Mouse (Mus musculus): ENCODE measurements around the gene Syce1.
"Not testable (repeated sequence)": the region's sequence is repeated elsewhere in the genome, so short reads cannot be mapped to it uniquely, and the experiment has no call there.

The Syce1 gene

DNA sequence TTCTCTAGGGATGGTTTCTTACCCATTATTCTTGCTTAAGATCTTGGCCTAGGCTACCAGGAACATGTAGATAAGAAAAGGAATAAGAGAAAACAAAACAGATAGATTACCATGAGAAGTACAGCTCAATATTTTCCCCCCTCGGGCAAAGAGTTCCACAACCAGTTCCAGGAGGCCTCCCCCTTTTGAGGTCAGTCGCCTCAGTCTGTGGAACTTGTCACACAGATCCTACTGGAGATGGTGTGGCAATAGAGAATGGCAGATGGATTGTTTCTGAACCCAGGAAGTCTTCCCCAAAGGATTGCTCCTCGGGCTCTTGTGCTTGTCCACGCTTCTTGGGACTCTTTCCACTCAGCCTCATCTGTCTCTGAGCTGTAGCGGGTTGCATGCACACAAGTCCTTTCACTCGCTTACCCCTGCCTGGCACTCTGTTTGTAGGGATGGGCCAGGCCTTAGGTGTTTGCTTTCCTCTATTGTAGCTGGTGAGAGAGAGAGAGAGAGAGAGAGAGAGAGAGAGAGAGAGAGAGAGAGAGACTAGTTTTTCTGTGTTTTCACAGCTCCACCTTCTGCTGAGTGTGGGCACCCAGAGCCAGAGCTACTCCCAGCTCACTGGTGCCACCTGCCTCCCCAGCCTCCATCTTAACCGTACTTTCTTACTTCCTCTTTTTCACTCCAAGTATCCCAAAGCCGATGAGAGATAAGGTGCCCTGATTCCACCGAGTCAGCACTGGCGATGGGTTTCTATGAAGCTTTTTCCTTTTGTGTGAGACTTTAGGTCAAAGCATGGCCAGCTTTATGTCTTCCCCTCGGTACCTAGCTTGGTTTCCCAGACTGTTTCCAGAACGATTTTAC lies 21.5 kb downstream of the Syce1 start:
- DNase-seq (ENCODE audit: low spot score), result no peak

DNA sequence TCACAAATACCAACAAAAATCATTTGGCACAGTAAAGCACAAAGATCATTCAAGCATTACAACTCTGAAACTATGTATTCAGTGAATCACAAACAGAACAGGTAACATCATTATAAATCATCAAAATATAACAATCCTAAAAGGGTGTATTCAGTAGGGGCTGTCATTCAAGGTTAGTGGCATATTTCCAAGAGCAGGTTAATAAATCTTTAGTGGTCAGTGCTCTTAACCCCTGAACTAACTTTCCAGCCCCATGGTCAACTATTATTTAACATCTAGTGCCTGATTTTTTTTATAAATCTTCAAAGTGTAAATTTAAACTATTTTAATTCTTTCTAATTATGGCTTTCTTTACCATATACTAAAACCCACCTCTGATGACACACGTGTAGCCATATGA lies 22.3 kb downstream of the Syce1 start:
- DNase-seq (ENCODE audit: low spot score), result not testable (repeated sequence)

DNA sequence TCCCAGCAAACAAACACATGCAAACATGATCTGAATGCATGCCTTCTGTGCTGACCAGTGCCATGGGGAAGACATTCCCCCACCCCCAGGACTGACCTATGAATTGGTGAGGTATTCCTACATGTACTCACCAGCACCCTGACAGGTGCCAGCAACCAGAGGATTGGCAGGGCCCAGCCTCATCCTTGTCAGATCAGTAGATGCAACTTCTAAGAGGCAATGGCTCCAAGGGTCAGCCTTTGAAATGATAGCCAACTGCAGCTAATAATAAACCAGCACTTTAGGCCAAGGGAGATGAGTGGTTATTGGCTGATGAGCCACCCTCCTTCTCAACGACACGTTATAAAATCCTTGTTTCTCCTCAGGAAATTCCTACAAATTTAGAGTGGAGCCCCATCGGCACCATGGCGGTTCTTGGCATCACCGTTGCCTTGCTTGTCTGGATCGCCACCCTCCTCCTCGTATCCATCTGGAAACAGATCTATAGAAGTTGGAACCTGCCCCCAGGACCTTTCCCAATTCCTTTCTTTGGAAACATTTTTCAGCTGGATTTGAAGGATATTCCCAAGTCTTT lies 24.1 kb downstream of the Syce1 start, which contains the start of gene Cyp2e1:
Gene Cyp2e1, plus strand, starts transcription at position 293 of the 574 bp plus-strand sequence.
- DNase-seq (ENCODE audit: low spot score), result no peak

DNA sequence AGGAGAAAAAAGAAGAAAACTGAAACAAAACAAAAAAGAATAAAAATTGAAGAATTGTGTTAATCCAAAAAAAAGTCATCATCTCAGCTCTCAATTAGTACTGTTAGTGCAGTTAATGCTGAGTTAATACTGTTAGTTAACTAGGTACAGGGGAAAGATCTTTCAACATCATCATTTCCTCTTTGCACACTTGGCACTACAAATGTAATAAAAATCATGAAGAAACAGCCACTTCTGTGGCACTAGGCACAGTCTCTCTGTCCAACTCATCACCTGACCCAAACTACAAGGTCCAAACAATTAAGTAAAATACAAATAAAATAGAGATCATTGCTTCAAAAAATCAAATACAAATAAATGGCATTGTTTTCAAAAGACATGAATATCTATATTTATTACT lies 27.0 kb downstream of the Syce1 start:
- DNase-seq (ENCODE audit: low spot score), result no peak

DNA sequence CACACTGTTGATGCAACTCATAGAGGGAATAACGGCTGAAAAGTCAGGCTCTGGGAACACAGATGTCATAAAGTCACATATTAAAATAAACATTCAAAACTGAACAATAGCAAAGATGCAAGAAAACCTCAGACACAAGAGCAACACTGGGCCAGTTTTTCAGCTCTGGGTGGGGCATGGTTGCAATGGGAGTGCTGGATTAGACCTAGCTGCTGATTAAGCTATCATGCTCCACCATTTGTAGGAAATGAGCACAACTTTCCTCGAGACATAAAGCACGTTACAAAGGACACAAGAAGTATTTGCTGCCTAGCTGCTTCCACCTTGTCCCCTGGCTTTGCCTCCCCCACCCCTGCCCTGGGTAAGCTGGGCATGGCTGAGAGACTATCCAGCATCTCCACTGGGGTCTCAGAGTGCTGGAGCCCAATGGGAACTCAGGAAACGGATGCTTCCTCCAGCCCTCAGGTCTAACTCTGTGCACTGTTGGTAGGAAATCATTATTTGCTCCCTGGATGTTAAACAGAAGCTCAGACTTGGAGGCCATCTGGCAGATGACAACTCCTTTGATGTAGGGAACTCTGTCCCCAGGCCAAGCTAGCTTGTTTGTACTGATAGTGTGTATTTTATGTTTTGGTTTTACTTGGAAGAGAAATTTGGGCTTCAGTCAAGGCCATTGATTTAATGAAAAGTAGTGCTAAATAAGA lies 31.3 kb downstream of the Syce1 start:
- DNase-seq (ENCODE audit: low spot score), result no peak

DNA sequence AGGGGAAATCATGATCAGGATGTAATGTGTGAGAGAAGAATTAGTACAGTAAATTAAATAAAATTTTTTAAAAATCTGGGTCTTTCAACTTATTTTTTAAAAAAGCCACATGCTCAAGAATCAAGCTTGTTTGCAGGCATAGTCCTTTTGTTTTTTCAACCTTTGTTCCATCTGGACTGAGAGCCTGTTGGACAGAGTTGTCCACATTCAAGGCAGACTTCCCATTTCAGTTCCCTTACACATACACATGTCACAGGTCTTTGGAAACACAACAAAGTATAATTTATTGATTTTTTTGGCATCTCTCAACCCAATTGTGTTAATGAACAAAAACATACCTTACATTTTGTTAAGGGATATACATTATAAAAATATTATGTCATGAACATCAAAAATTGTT lies 33.1 kb downstream of the Syce1 start:
- DNase-seq (ENCODE audit: low spot score), result no peak

DNA sequence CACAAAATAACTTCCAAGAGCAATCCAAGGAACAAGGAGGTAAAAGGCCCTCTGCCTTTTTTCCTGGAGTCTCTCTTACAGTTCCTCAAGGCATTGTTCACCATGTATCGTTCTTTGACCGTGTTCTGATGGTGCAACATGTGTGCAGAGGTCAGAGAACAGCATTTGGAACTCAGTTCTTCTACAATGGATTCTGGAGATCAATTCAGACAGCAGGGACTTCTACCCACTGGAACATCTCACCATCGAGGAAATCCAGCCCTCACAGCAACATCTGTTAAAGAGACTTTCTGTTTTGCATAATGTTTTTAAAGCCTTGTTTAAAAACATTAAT lies 38.9 kb downstream of the Syce1 start:
- DNase-seq (ENCODE audit: low spot score), result no peak

DNA sequence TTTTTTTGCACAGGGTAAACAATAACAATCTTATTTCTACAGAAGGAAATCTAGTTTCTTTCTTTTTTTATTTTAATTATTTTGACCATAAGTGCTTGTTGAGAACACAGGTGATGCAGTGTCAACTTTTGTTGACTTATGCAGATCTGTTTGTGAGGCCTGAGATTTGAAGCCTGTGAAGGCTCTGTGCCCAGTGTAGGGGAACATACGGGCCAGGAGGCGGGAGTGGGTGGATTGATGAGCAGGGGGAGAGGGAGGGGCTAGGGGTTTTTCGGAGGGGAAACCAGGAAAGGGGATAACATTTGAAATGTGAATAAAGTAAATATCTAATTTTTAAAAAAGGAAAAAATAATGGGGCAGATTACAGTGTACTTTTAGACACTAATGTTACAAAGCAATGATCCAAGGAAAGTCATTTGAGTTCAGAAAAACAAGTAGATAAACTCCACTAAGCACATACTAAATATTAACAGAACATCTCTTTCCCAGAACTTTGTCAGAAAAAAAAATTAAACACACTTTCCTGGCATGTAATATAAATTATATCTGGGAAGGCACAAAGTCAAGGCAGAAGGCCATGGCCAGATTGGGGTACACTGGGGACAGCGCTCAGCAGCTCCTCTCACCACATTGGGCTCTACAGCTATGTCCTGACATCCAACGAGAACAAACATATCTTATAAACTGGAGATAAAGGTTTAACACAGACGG lies 39.4 kb downstream of the Syce1 start:
- no peak for DNase-seq (ENCODE audit: low spot score)

DNA sequence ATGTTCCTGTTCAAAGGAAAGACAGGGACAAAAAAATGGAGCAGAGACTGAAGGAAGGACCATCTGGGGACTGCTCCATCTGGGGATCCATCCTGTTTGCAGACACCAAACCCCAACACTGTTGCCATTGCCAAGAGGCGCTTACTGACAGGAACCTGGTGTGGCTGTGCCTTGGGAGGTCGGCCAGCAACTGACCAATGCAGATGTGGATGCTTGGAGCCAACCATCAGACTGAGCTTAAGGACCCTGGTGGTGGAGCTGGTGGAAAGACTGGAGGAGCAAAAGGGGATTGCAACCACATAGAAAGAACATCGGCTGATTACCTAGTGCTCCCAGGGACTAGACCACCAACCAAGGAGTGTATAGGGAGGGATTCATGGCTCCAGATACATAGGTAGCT lies 40.2 kb downstream of the Syce1 start:
- no peak for DNase-seq (ENCODE audit: low spot score)

DNA sequence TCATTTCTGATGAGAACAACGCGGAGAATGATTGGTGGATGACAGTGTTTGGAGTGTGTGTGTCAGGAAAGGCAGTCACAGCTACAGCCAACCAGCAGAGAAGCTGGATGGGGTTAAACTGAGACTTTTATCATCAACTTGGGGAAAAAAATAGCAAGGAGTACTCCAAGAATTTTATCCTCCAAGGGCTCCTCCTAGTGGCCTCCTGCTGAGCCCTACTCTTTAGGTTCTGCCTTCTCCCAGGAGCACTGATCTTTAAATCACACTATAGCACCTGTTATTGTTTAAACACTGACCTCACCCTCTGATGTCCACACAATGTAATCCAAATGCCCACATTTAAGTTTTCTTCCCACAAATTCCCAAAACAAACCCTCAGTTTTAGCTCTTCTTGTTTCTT lies 54.5 kb downstream of the Syce1 start:
- no peak for DNase-seq (ENCODE audit: low spot score)

Measured in spleen, adult 12 weeks (tissue).